Mouse (Mus musculus) kidney, postnatal 10 days (tissue): Measurements from ENCODE around the gene Gm38392.
A peak's percentile ranks its signal among the peaks of the same experiment; 100 is the strongest.
"Not testable (repeated sequence)": the region's sequence is repeated elsewhere in the genome, so short reads cannot be mapped to it uniquely, and the experiment has no call there.

Source experiments
- DNase-seq: peaks from one replicate; pipeline ENCODE4 v3.0.0; 2021; ENCODE audit warnings: mixed read lengths

The Gm38392 gene

DNA sequence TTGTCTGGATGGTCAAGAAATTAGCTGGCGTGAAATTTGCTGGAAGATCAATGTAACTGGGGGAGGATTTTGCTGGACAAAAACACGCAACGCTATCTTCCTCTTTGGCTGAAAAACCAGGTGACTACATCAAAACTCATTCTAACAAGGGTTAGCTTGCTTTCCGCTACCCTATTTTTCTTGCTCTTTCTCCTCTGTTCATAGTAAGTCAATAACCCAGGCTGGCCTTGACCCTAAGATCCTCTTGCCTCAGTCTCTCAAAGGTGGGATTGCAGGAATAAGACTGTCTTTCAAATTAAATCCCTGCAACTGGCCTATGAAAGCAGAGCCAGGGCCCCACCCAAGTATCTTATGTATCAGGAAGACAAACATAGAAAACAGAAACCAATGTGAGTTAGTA is at the start of gene Gm38392:
TSS of gene Gm38392 (minus strand) at position 101 of the 400 bp plus-strand sequence.
- no peak for DNase-seq

- peak; percentile 98 for DNase-seq
Measured at GRCm38 (mm10) chr3:88336058-88337013, 49.3 kb upstream of the Gm38392 start, which contains the start of the genes Tmem79 and Smg5. TSS of gene Tmem79 (minus strand) at chr3:88336148. TSS of gene Smg5 (plus strand) at chr3:88336260.

DNA sequence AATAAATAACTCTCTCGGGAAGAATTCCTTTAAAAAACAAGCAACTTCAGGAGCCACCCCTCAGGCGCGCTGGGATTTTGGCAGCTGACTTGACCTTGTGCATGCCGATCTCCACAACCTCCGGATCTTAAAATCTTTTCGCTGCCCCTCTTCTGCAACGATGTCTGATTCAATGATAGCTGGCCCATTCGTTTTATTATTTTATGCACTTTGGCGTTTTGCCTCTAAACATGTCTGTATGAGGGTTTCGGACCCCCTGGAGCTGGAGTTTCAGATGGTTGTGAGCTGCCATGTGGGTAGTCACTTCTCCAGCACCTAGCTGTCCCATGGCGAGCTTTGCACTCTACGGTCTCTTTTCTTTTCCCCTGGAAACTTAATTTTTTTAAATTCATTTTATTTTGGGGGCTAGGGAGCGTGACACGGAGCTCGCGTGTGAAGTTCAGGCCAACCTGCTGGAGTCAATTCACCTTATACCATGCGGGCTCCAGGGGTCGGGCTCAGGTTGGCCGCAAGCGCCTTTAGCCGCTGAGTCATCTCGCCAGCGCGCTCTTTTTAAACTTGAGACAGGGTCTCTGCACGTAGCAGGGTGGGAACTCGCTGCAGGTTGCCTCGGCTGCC is 48.5 kb upstream of the Gm38392 start:
- DNase-seq, result no peak

DNA sequence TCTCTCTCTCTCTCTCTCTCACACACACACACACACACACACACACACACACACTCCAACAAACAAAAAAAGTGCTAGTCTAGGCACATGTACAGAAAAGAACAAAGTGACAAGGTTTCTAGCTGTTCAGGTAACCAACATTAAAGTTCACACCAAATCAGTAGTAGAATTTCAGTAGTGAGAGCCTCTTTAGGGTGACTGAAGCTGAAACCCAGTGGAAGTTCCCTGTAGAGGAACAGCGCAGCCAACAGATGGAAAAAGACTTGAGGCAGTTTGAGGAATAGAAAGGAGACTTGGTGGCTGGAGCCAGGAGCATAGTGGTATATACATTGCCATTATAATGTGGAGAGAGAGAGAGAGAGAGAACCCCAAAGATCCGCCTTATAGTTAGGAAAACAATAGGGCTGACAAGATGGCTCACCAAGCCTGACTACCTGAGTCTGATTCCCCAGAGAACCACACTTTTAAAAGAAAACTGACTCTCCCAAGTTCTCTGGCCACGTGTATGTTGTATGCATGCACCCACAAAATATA is 48.0 kb upstream of the Gm38392 start:
- no peak for DNase-seq

GRCm38 (mm10) chr3:88334029-88334658 is 47.1 kb upstream of the Gm38392 start:
- peak; percentile 44 for DNase-seq

GRCm38 (mm10) chr3:88331282-88331681 is 44.3 kb upstream of the Gm38392 start:
- peak; percentile 60 for DNase-seq

DNA sequence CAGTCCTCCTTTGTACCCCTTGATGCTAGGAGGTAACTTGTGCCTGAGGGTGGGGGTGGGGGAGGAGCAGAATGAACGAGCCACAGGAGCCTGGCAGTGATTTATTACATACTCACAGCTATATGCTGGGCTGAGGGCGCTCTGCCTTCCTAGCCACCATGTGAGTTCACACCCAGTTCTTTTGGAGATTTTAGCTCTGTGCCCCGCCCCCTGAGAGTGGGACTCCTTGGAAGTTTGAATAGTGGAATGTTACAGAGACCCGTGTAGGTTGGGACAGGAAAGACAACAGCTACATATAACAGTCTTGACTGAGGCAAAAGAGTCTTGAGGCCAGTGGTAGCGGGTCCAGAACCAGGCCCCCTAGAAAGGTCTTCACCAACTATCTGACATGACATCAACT is 41.9 kb upstream of the Gm38392 start:
- no peak for DNase-seq

DNA sequence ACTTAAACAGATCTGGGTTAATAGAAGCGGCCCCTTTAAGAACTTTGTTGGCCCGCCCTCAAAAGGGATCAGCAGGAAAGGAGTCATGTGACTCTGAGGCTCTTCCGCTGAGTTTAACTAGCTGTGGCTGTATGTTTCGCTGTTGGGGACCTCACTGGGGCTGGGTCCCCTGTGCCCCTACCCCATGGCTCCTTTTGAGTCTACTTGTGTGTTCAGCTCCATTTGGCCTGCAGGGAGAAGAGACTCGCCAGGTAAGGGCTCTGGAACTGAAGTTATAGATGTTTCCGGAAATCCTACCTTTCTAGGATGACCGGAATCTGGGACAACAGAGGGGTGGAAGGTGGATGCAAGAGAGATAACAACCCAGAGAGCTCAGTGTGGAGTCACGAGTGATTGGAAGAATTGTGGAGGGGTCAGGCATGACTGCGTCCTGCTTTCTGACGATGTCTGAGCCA is 38.0 kb upstream of the Gm38392 start, which contains the start of gene Glmp:
TSS of gene Glmp (plus strand) at position 73 of the 455 bp plus-strand sequence.
- peak; percentile 78 for DNase-seq

GRCm38 (mm10) chr3:88299172-88299571 is 12.2 kb upstream of the Gm38392 start:
- no peak for DNase-seq

- no peak for DNase-seq
Measured at GRCm38 (mm10) chr3:88297321-88297851, 10.4 kb upstream of the Gm38392 start.

GRCm38 (mm10) chr3:88296561-88297318 is 9.7 kb upstream of the Gm38392 start, which contains the start of the genes Tsacc and Cct3:
TSS of gene Tsacc (minus strand) at chr3:88296999.
TSS of gene Cct3 (plus strand) at chr3:88297116.
- peak; percentile 97 for DNase-seq

GRCm38 (mm10) chr3:88296110-88296560 is 9.1 kb upstream of the Gm38392 start:
- DNase-seq, result no peak

GRCm38 (mm10) chr3:88295272-88295671 is 8.3 kb upstream of the Gm38392 start:
- DNase-seq, result not testable (repeated sequence)

- peak; percentile 33 for DNase-seq
Measured at GRCm38 (mm10) chr3:88291970-88292369, 5.0 kb upstream of the Gm38392 start.

DNA sequence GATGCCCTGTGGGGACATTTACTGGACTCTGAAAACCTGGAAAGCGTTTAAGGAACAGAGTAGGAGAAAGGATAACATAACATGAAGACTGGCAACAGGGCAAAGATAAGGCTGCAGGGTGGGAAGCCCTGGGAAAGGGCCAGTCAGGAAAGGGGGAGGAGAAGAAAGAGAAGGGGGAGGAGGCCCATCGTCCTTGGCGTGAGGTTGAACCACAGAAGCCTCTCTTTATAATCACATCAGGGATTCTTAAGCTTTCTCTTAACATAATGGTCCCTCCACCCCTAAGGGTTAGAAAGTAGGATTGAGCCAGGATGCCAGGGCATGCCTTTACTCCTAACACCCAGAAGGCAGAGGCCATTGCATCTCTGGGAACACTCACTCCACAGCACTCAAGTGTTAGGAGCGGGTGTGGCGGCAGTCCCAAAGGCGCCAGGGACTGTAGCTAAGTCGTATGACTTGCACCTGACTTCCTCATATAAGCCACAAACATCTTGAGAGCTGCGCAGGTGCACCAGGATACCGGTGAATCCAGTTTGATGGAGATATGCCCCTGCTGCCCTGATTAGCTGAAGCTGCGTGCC is 1.2 kb upstream of the Gm38392 start:
- not testable (repeated sequence) for DNase-seq

DNA sequence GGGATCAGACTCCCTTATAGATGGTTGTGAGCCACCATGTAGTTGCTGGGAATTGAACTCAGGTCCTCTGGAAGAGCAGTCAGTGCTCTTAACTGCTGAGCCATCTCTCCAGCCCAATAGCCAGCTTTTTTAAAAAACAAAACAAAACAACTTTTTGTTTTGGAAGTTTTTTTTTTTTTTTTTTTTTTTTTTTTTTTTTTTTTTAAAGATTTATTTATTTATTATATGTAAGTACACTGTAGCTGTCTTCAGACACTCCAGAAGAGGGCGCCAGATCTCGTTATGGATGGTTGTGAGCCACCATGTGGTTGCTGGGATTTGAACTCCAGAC is 1.5 kb downstream of the Gm38392 start:
- not testable (repeated sequence) for DNase-seq

- DNase-seq, result not testable (repeated sequence)
Measured at GRCm38 (mm10) chr3:88284815-88285564, 2.0 kb downstream of the Gm38392 start.

DNA sequence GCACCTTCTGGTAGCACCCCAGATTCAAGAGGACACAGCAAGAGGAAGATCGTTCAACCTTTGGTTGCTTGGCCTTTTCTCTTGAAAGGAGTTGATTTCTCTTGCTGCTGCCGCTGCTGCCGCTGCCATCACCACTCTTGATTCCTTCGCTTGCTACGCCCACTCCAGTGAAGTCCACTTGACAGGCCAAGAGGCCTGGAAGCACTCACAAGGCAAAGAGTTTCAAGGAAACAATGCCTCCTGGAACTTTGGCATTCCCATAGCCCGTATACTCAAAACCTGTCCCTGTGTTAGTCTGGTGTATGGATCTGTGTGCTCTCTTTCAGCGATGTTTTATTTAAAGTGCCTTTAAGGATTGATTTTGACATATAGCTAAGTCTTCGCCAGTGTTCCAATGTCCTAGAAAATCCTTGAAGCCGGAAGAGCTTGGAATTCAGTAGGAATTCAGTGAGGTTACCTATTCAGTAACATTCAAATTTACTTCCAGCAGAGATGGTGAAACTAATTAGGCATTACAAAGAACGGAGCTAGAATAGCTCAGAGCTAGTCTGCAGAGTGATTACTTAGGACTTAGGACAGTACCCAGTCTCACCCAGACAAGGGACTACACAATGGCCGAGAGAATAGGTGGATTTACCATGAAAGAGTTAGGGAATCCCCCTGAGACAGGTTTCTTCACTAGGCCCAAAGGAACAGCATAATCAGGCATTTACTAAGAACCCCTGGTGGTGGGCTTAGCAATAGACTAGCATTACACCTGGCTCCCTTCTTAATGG is 5.7 kb downstream of the Gm38392 start:
- DNase-seq, result not testable (repeated sequence)

DNA sequence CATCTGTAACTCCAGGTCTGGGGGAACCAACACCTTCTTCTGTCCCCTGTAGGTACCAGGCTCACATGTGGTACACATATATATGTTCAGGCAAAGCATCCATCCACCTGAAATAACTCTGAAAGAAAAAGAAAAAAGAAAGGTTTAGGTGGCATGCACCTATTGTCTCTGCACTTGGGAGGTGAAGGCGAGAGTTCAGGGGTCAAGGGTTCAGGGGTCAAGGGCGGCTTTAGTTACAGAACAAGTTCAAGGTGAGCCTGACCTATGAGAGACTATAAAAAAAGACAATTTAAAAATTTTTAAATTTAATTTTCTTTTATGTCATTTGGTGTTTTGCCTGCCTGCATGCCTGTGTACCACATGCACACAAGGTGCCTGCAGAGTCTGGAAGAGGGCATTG is 7.0 kb downstream of the Gm38392 start:
- DNase-seq, result no peak
